Mouse (Mus musculus): ENCODE measurements around the gene Akirin2. TPM values are rescaled to one million over a fixed set of nuclear protein-coding genes. Genes with fewer than 3 reads are reported as not detected.
A peak's percentile ranks its signal among the peaks of the same experiment; 100 is the strongest.

Akirin2 gene
- 108 and 109 TPM in 2 replicates for polyA plus RNA-seq (2012; rRNA removed)

DNA sequence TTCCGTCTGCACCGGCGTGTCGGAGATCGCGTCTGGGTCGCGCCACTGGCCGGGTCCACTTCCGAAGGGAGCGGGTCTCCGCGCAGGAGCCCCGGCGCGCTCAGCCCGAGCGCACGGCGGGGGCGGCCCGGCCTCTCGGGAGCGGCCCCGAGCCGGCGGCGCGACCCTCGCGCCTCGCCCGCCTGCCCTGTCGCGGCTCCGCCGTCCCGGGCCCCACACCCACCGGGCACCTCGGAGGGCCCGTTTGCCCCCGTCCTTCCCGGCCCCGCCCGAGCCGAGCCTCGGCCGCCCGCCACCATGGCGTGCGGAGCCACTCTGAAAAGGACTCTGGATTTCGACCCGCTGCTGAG lies at the start of gene Akirin2:
Gene Akirin2 (plus strand): TSS at position 190 of the 350 bp plus-strand sequence.
- no peak; the same call in 1 of the 2 replicates for TF ChIP-seq POLR2A (IDR thresholded peaks at IDR 0.05; ENCODE audit: control insufficient read depth, low read depth, low read length)
- no peak for TF ChIP-seq CTCF (IDR thresholded peaks at IDR 0.05; ENCODE audit: control insufficient read depth, insufficient read depth, insufficient replicate concordance, low read depth, low read length)
- Histone ChIP-seq H3K27ac (ENCODE audit: control insufficient read depth, insufficient read depth, low read depth, low read length) (peak within 1 kb of the TSS; percentile 85), H3K36me3 (ENCODE audit: control insufficient read depth, insufficient read depth, low read length) (no peaks in the 10 kb centered on the region), H3K4me1 (ENCODE audit: control insufficient read depth, insufficient read depth, low read length) (peaks cover 3% of the 10 kb centered on the region; the same call in 1 of the 2 replicates), H3K27me3 (ENCODE audit: control insufficient read depth, insufficient read depth, low read length) (no peaks in the 10 kb centered on the region), H3K4me3 (ENCODE audit: control insufficient read depth, low read depth, low read length) (peak within 1 kb of the TSS; percentile 88)

DNA sequence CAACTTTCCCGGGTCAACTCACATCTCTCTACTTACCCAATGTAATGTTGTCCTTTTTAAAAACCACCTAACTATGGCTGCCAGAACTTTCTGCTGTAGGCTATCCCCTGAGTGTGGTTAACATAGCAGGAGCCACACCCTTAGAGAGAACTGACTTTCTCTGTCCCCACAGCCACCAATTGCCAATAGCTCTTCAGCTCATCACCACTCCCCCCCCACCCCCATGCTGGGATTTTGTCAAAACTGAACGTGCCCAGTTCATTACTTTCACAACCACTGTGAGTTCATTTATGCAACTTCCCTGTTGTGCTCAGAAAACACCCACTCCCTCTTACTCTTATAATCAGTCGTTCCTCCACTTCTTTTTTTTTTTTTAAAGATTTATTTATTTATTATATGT lies 40.4 kb upstream of the Akirin2 start:
- Histone ChIP-seq H3K4me3 (ENCODE audit: control insufficient read depth, low read depth, low read length) (no peak overlapping the region), H3K4me1 (ENCODE audit: control insufficient read depth, insufficient read depth, low read length) (no peaks in the 10 kb centered on the region), H3K27ac (ENCODE audit: control insufficient read depth, insufficient read depth, low read depth, low read length) (no peak overlapping the region), H3K36me3 (ENCODE audit: control insufficient read depth, insufficient read depth, low read length) (no peaks in the 10 kb centered on the region), H3K27me3 (ENCODE audit: control insufficient read depth, insufficient read depth, low read length) (no peaks in the 10 kb centered on the region)
- TF ChIP-seq CTCF (IDR thresholded peaks at IDR 0.05; ENCODE audit: control insufficient read depth, insufficient read depth, insufficient replicate concordance, low read depth, low read length) = no peak
- no peak for TF ChIP-seq POLR2A (IDR thresholded peaks at IDR 0.05; ENCODE audit: control insufficient read depth, low read depth, low read length)

DNA sequence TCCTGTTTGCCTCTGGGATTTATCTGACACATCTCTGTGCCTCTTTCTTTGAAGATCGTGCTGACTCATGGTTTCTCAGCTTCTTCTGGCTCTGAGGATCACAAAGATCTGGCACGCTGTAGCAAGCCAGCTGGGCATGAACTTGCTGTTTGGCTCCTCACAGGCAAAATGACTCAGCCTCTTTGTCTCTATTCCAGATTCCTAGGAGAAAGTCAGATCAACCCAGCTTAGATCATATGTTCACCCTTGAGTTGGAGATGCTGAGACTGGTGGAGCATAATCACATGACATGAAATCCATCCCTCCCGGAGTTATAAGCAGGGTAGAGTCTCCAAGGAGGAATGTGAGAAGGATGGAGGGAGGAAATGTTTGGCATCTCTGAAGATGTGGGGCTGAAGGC lies 27.9 kb upstream of the Akirin2 start:
- Histone ChIP-seq H3K4me1 (ENCODE audit: control insufficient read depth, insufficient read depth, low read length) (no peaks in the 10 kb centered on the region), H3K36me3 (ENCODE audit: control insufficient read depth, insufficient read depth, low read length) (no peaks in the 10 kb centered on the region), H3K27me3 (ENCODE audit: control insufficient read depth, insufficient read depth, low read length) (no peaks in the 10 kb centered on the region), H3K27ac (ENCODE audit: control insufficient read depth, insufficient read depth, low read depth, low read length) (no peak overlapping the region), H3K4me3 (ENCODE audit: control insufficient read depth, low read depth, low read length) (no peak overlapping the region)
- TF ChIP-seq POLR2A (IDR thresholded peaks at IDR 0.05; ENCODE audit: control insufficient read depth, low read depth, low read length) (no peak), CTCF (IDR thresholded peaks at IDR 0.05; ENCODE audit: control insufficient read depth, insufficient read depth, insufficient replicate concordance, low read depth, low read length) (no peak)

DNA sequence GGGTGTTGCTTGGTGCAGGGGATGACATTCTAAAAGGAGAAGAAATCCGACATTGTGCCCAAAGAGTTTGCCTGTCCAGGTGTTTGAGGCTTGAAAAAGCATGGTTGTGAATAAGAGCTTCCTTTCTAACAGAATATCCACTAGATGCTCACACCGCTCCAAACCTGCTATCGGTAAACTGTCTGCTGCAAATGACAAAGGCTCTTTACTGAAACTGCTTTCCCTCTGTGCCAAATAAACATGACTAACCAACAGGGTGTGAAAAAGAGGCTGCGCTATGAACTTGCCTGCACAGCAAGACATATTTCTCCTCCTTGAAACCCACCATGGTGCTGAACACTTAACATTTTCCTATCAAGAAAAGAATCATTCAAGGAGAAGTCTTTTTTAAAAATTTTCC lies 27.2 kb upstream of the Akirin2 start:
- H3K27ac ChIP-seq (ENCODE audit: control insufficient read depth, insufficient read depth, low read depth, low read length) = no peak overlapping the region
- no peak for TF ChIP-seq POLR2A (IDR thresholded peaks at IDR 0.05; ENCODE audit: control insufficient read depth, low read depth, low read length)
- TF ChIP-seq CTCF (IDR thresholded peaks at IDR 0.05; ENCODE audit: control insufficient read depth, insufficient read depth, insufficient replicate concordance, low read depth, low read length) = no peak
- no peaks in the 10 kb centered on the region for H3K27me3 ChIP-seq (ENCODE audit: control insufficient read depth, insufficient read depth, low read length)
- no peak overlapping the region for H3K4me3 ChIP-seq (ENCODE audit: control insufficient read depth, low read depth, low read length)
- no peaks in the 10 kb centered on the region for H3K4me1 ChIP-seq (ENCODE audit: control insufficient read depth, insufficient read depth, low read length)
- H3K36me3 ChIP-seq (ENCODE audit: control insufficient read depth, insufficient read depth, low read length) = no peaks in the 10 kb centered on the region

DNA sequence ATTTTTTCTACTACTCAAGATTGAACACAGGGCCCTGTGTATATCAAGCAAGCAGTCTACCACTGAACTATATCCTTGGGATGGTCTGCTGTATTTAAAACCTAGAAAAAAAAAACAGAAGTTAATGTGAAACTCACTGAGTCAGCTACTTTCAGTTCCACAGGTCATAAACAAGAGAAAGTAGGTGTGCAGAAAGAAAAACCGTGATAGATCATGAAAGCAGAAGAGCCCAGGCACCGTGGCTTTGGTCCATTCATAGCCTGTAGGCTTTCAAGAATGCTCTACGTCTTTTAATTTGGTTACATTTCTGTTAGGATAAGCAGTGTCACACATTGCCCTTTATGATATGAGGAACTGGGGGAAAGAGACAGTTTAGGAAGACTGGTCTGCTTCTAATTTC lies 24.0 kb upstream of the Akirin2 start:
- no peak for TF ChIP-seq CTCF (IDR thresholded peaks at IDR 0.05; ENCODE audit: control insufficient read depth, insufficient read depth, insufficient replicate concordance, low read depth, low read length)
- TF ChIP-seq POLR2A (IDR thresholded peaks at IDR 0.05; ENCODE audit: control insufficient read depth, low read depth, low read length) = no peak
- Histone ChIP-seq H3K4me3 (ENCODE audit: control insufficient read depth, low read depth, low read length) (no peak overlapping the region), H3K27ac (ENCODE audit: control insufficient read depth, insufficient read depth, low read depth, low read length) (no peak overlapping the region), H3K27me3 (ENCODE audit: control insufficient read depth, insufficient read depth, low read length) (no peaks in the 10 kb centered on the region), H3K4me1 (ENCODE audit: control insufficient read depth, insufficient read depth, low read length) (no peaks in the 10 kb centered on the region), H3K36me3 (ENCODE audit: control insufficient read depth, insufficient read depth, low read length) (no peaks in the 10 kb centered on the region)

DNA sequence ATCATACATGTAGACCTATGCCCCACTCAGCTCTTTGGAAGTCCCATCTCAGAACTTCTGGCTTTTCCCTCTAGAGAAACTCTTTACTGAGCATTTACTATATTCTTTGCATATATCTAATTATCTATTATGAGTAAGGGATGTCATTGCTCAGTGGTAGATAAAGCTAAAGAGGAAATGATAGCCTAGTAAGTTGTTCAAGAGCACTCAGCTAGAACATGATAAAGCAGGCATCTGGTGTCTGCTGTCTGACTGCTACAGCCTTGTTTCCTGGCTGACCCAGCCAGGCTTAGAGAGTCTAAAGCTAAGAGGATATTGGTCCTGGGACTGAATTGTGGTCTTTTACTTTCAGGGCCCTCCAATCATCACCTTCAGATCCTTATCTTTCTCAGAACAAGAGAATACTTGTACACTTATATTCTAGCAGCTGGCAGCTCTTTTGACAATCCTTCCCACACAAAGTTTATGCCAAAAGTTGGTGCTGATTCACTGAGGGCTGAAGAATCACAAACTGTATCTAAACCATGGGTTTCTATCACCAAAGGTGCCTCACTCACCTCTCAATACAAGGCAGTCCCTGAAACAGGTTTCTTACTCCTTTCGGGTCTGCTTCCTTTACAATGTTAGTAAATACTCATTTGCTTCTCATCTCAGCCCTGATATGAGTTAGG lies 22.2 kb upstream of the Akirin2 start:
- Histone ChIP-seq H3K4me3 (ENCODE audit: control insufficient read depth, low read depth, low read length) (no peak overlapping the region), H3K27me3 (ENCODE audit: control insufficient read depth, insufficient read depth, low read length) (no peaks in the 10 kb centered on the region), H3K36me3 (ENCODE audit: control insufficient read depth, insufficient read depth, low read length) (no peaks in the 10 kb centered on the region), H3K4me1 (ENCODE audit: control insufficient read depth, insufficient read depth, low read length) (no peaks in the 10 kb centered on the region), H3K27ac (ENCODE audit: control insufficient read depth, insufficient read depth, low read depth, low read length) (no peak overlapping the region)
- no peak for TF ChIP-seq POLR2A (IDR thresholded peaks at IDR 0.05; ENCODE audit: control insufficient read depth, low read depth, low read length)
- TF ChIP-seq CTCF (IDR thresholded peaks at IDR 0.05; ENCODE audit: control insufficient read depth, insufficient read depth, insufficient replicate concordance, low read depth, low read length) = no peak

DNA sequence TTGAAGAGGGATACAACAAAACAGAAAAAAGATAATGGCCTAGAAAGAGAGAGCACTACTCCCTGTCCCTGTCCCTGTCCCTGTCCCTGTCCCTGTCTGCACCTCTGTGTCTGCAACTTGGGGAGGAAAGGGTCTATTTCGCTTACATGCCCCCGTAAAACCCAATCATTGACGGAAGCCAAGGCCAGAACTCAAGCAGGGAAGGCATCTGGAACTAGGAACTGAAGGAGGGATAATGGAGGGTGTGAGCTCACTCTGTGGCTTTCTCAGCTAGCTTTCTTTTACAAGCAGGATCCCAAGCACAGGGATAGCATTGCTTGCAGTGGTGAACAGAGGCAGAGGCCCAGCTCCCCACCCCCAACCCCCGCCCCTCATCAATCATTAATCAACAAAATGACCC lies 21.4 kb upstream of the Akirin2 start:
- H3K4me3 ChIP-seq (ENCODE audit: control insufficient read depth, low read depth, low read length) = no peak overlapping the region
- no peak overlapping the region for H3K27ac ChIP-seq (ENCODE audit: control insufficient read depth, insufficient read depth, low read depth, low read length)
- TF ChIP-seq POLR2A (IDR thresholded peaks at IDR 0.05; ENCODE audit: control insufficient read depth, low read depth, low read length) = no peak
- TF ChIP-seq CTCF (IDR thresholded peaks at IDR 0.05; ENCODE audit: control insufficient read depth, insufficient read depth, insufficient replicate concordance, low read depth, low read length) = no peak
- H3K27me3 ChIP-seq (ENCODE audit: control insufficient read depth, insufficient read depth, low read length) = no peaks in the 10 kb centered on the region
- no peaks in the 10 kb centered on the region for H3K4me1 ChIP-seq (ENCODE audit: control insufficient read depth, insufficient read depth, low read length)
- no peaks in the 10 kb centered on the region for H3K36me3 ChIP-seq (ENCODE audit: control insufficient read depth, insufficient read depth, low read length)
